Mouse (Mus musculus): ENCODE data around the gene Lyz1. TPM values are rescaled to one million over a fixed set of nuclear protein-coding genes. Genes with fewer than 3 reads are reported as not detected.

Gene Lyz1
- polyA plus RNA-seq (2014; fragmentation: Nextera tagmentation; extraction: Ambion mirVana): 5.1 TPM in 2 replicates

- no peaks in the 10 kb centered on the region for H3K36me3 ChIP-seq (ENCODE audit: control insufficient read depth, insufficient read depth, low read length)
- no peak for ATAC-seq (ENCODE audit: insufficient number of reproducible peaks, insufficient read depth, low FRiP score, low read depth)
- no peak within 1 kb of the TSS for H3K4me2 ChIP-seq (ENCODE audit: low read length)
- H3K4me3 ChIP-seq (ENCODE audit: control insufficient read depth in 1 of 2, insufficient read depth in 1 of 2, low read depth in 1 of 2, low read length in 2 of 2): no peak within 1 kb of the TSS
- no peak within 1 kb of the TSS for H3K9ac ChIP-seq (ENCODE audit: low read length)
- H3K4me1 ChIP-seq (ENCODE audit: control insufficient read depth in 2 of 2, insufficient read depth in 2 of 2, low read length in 2 of 2): peaks cover 7 to 11% of the 10 kb centered on the region in 2 experiments
- no peaks in the 10 kb centered on the region for H3K9me3 ChIP-seq (ENCODE audit: control insufficient read depth, low read length)
- H3K27ac ChIP-seq (replicated peaks in 1 of 2; ENCODE audit: control insufficient read depth in 1 of 2, insufficient read depth in 1 of 2, low read depth in 2 of 2, low read length in 2 of 2): no peak within 1 kb of the TSS
- 49% methylated on average over 5 of the region's 5 CpGs for WGBS
- H3K27me3 ChIP-seq (ENCODE audit: control insufficient read depth, insufficient read depth, low read length): peaks cover 3% of the 10 kb centered on the region; the same call in 1 of the 2 replicates
These were observed at the start of gene Lyz1 for GRCm38 (mm10) chr10:117292671-117293070. Lyz1 (minus strand) TSS chr10:117292868.

GRCm38 (mm10) chr10:117342406-117342805 is 49.7 kb upstream of the Lyz1 start:
- no peak overlapping the region for H3K4me2 ChIP-seq (ENCODE audit: low read length)
- 67% methylated on average over 2 of the region's 2 CpGs for WGBS
- H3K9ac ChIP-seq (ENCODE audit: low read length): no peak overlapping the region
- ATAC-seq (ENCODE audit: insufficient number of reproducible peaks, insufficient read depth, low FRiP score, low read depth): no peak
- no peaks in the 10 kb centered on the region for H3K9me3 ChIP-seq (ENCODE audit: control insufficient read depth, low read length)
- H3K27me3 ChIP-seq (ENCODE audit: control insufficient read depth, insufficient read depth, low read length): no peaks in the 10 kb centered on the region
- peaks cover 23% of the 10 kb centered on the region for H3K36me3 ChIP-seq (ENCODE audit: control insufficient read depth, insufficient read depth, low read length)
- H3K27ac ChIP-seq (replicated peaks in 1 of 2; ENCODE audit: control insufficient read depth in 1 of 2, insufficient read depth in 1 of 2, low read depth in 2 of 2, low read length in 2 of 2): no peak overlapping the region
- no peak overlapping the region for H3K4me3 ChIP-seq (ENCODE audit: control insufficient read depth in 1 of 2, insufficient read depth in 1 of 2, low read depth in 1 of 2, low read length in 2 of 2)
- peaks cover 0 to 7% of the 10 kb centered on the region in 2 experiments; a peak in 2 of 4 replicates for H3K4me1 ChIP-seq (ENCODE audit: control insufficient read depth in 2 of 2, insufficient read depth in 2 of 2, low read length in 2 of 2)

- Histone ChIP-seq H3K9ac (ENCODE audit: low read length) (no peak overlapping the region), H3K27me3 (ENCODE audit: control insufficient read depth, insufficient read depth, low read length) (no peaks in the 10 kb centered on the region), H3K27ac (replicated peaks in 1 of 2; ENCODE audit: control insufficient read depth in 1 of 2, insufficient read depth in 1 of 2, low read depth in 2 of 2, low read length in 2 of 2) (no peak overlapping the region), H3K4me2 (ENCODE audit: low read length) (no peak overlapping the region), H3K4me3 (ENCODE audit: control insufficient read depth in 1 of 2, insufficient read depth in 1 of 2, low read depth in 1 of 2, low read length in 2 of 2) (no peak overlapping the region), H3K4me1 (ENCODE audit: control insufficient read depth in 2 of 2, insufficient read depth in 2 of 2, low read length in 2 of 2) (peaks cover 0 to 7% of the 10 kb centered on the region in 2 experiments; a peak in 2 of 4 replicates), H3K9me3 (ENCODE audit: control insufficient read depth, low read length) (no peaks in the 10 kb centered on the region), H3K36me3 (ENCODE audit: control insufficient read depth, insufficient read depth, low read length) (peaks cover 13% of the 10 kb centered on the region)
- ATAC-seq (ENCODE audit: insufficient number of reproducible peaks, insufficient read depth, low FRiP score, low read depth): no peak
- WGBS: 65% methylated on average over 4 of the region's 4 CpGs
These were observed 48.4 kb upstream of the Lyz1 start for GRCm38 (mm10) chr10:117341029-117341428.

- 79% methylated on average over 7 of the region's 7 CpGs for WGBS
- H3K9ac ChIP-seq (ENCODE audit: low read length): no peak overlapping the region
- no peak for ATAC-seq (ENCODE audit: insufficient number of reproducible peaks, insufficient read depth, low FRiP score, low read depth)
These were observed 46.6 kb upstream of the Lyz1 start for GRCm38 (mm10) chr10:117339241-117339640.

GRCm38 (mm10) chr10:117337946-117338345 is 45.3 kb upstream of the Lyz1 start:
- H3K36me3 ChIP-seq (ENCODE audit: control insufficient read depth, insufficient read depth, low read length): no peaks in the 10 kb centered on the region
- no peak overlapping the region for H3K4me2 ChIP-seq (ENCODE audit: low read length)
- H3K27ac ChIP-seq (replicated peaks in 1 of 2; ENCODE audit: control insufficient read depth in 1 of 2, insufficient read depth in 1 of 2, low read depth in 2 of 2, low read length in 2 of 2): no peak overlapping the region
- no peak overlapping the region for H3K4me3 ChIP-seq (ENCODE audit: control insufficient read depth in 1 of 2, insufficient read depth in 1 of 2, low read depth in 1 of 2, low read length in 2 of 2)
- H3K9ac ChIP-seq (ENCODE audit: low read length): no peak overlapping the region
- ATAC-seq (ENCODE audit: insufficient number of reproducible peaks, insufficient read depth, low FRiP score, low read depth): no peak
- peaks cover 0 to 4% of the 10 kb centered on the region in 2 experiments; a peak in 2 of 4 replicates for H3K4me1 ChIP-seq (ENCODE audit: control insufficient read depth in 2 of 2, insufficient read depth in 2 of 2, low read length in 2 of 2)
- no peaks in the 10 kb centered on the region for H3K9me3 ChIP-seq (ENCODE audit: control insufficient read depth, low read length)
- H3K27me3 ChIP-seq (ENCODE audit: control insufficient read depth, insufficient read depth, low read length): no peaks in the 10 kb centered on the region

More at GRCm38 (mm10) chr10:117339241-117339640, 46.6 kb upstream of the Lyz1 start:
- no peaks in the 10 kb centered on the region for H3K9me3 ChIP-seq (ENCODE audit: control insufficient read depth, low read length)
- H3K4me3 ChIP-seq (ENCODE audit: control insufficient read depth in 1 of 2, insufficient read depth in 1 of 2, low read depth in 1 of 2, low read length in 2 of 2): no peak overlapping the region
- peaks cover 0 to 7% of the 10 kb centered on the region in 2 experiments; a peak in 3 of 4 replicates for H3K4me1 ChIP-seq (ENCODE audit: control insufficient read depth in 2 of 2, insufficient read depth in 2 of 2, low read length in 2 of 2)
- H3K36me3 ChIP-seq (ENCODE audit: control insufficient read depth, insufficient read depth, low read length): peaks cover 3% of the 10 kb centered on the region
- no peak overlapping the region for H3K27ac ChIP-seq (replicated peaks in 1 of 2; ENCODE audit: control insufficient read depth in 1 of 2, insufficient read depth in 1 of 2, low read depth in 2 of 2, low read length in 2 of 2)
- H3K27me3 ChIP-seq (ENCODE audit: control insufficient read depth, insufficient read depth, low read length): no peaks in the 10 kb centered on the region
- H3K4me2 ChIP-seq (ENCODE audit: low read length): no peak overlapping the region

GRCm38 (mm10) chr10:117335649-117336048 is 43.0 kb upstream of the Lyz1 start:
- Histone ChIP-seq H3K4me2 (ENCODE audit: low read length) (0 out of 2 replicates have a peak overlapping the region, but pooled peaks have one; percentile 6), H3K9me3 (ENCODE audit: control insufficient read depth, low read length) (no peaks in the 10 kb centered on the region), H3K27ac (replicated peaks in 1 of 2; ENCODE audit: control insufficient read depth in 1 of 2, insufficient read depth in 1 of 2, low read depth in 2 of 2, low read length in 2 of 2) (no peak overlapping the region), H3K9ac (ENCODE audit: low read length) (no peak overlapping the region), H3K36me3 (ENCODE audit: control insufficient read depth, insufficient read depth, low read length) (no peaks in the 10 kb centered on the region), H3K4me3 (ENCODE audit: control insufficient read depth in 1 of 2, insufficient read depth in 1 of 2, low read depth in 1 of 2, low read length in 2 of 2) (no peak overlapping the region), H3K27me3 (ENCODE audit: control insufficient read depth, insufficient read depth, low read length) (no peaks in the 10 kb centered on the region), H3K4me1 (ENCODE audit: control insufficient read depth in 2 of 2, insufficient read depth in 2 of 2, low read length in 2 of 2) (no peaks in the 10 kb centered on the region; a peak in 1 of 4 replicates)
- no peak for ATAC-seq (ENCODE audit: insufficient number of reproducible peaks, insufficient read depth, low FRiP score, low read depth)
- WGBS: 32% methylated on average over 4 of the region's 4 CpGs

GRCm38 (mm10) chr10:117330521-117330920 is 37.9 kb upstream of the Lyz1 start:
- Histone ChIP-seq H3K27me3 (ENCODE audit: control insufficient read depth, insufficient read depth, low read length) (no peaks in the 10 kb centered on the region), H3K27ac (replicated peaks in 1 of 2; ENCODE audit: control insufficient read depth in 1 of 2, insufficient read depth in 1 of 2, low read depth in 2 of 2, low read length in 2 of 2) (no peak overlapping the region), H3K4me1 (ENCODE audit: control insufficient read depth in 2 of 2, insufficient read depth in 2 of 2, low read length in 2 of 2) (peaks cover 0 to 7% of the 10 kb centered on the region in 2 experiments; a peak in 2 of 4 replicates), H3K9me3 (ENCODE audit: control insufficient read depth, low read length) (no peaks in the 10 kb centered on the region), H3K36me3 (ENCODE audit: control insufficient read depth, insufficient read depth, low read length) (no peaks in the 10 kb centered on the region), H3K9ac (ENCODE audit: low read length) (no peak overlapping the region), H3K4me2 (ENCODE audit: low read length) (no peak overlapping the region), H3K4me3 (ENCODE audit: control insufficient read depth in 1 of 2, insufficient read depth in 1 of 2, low read depth in 1 of 2, low read length in 2 of 2) (no peak overlapping the region)
- no peak for ATAC-seq (ENCODE audit: insufficient number of reproducible peaks, insufficient read depth, low FRiP score, low read depth)
- 70% methylated on average over 5 of the region's 5 CpGs for WGBS

- Histone ChIP-seq H3K9ac (ENCODE audit: low read length) (no peak overlapping the region), H3K4me1 (ENCODE audit: control insufficient read depth in 2 of 2, insufficient read depth in 2 of 2, low read length in 2 of 2) (peaks cover 0 to 3% of the 10 kb centered on the region in 2 experiments; a peak in 1 of 4 replicates), H3K36me3 (ENCODE audit: control insufficient read depth, insufficient read depth, low read length) (no peaks in the 10 kb centered on the region), H3K4me2 (ENCODE audit: low read length) (no peak overlapping the region), H3K9me3 (ENCODE audit: control insufficient read depth, low read length) (no peaks in the 10 kb centered on the region), H3K4me3 (ENCODE audit: control insufficient read depth in 1 of 2, insufficient read depth in 1 of 2, low read depth in 1 of 2, low read length in 2 of 2) (no peak overlapping the region), H3K27ac (replicated peaks in 1 of 2; ENCODE audit: control insufficient read depth in 1 of 2, insufficient read depth in 1 of 2, low read depth in 2 of 2, low read length in 2 of 2) (no peak overlapping the region), H3K27me3 (ENCODE audit: control insufficient read depth, insufficient read depth, low read length) (no peaks in the 10 kb centered on the region)
- no peak for ATAC-seq (ENCODE audit: insufficient number of reproducible peaks, insufficient read depth, low FRiP score, low read depth)
- 87% methylated on average over 7 of the region's 7 CpGs for WGBS
These were observed 31.1 kb upstream of the Lyz1 start for GRCm38 (mm10) chr10:117323782-117324181.

All from heart, embryonic 14.5 days (tissue).